Mouse (Mus musculus) hindbrain, embryonic 16.5 days (tissue): ENCODE data around the gene Rtbdn. TPM values are rescaled to one million over a fixed set of nuclear protein-coding genes. Genes with fewer than 3 reads are reported as not detected.

Experiments used
- ATAC-seq: fragments of 200-750 bp; cut with Nextera tagmentation; 2 replicates; pipeline ENCODE4 v1.8.0; 2017; ENCODE audit warnings: moderate TSS enrichment, moderate library complexity
- H3K27ac ChIP-seq: fragments of 300-500 bp; sonication (generic); 2 replicates; pipeline ENCODE4 v1.5.1; 2014; ENCODE audit warnings: low read depth, mild to moderate bottlenecking, control low read depth, low read length, moderate library complexity
- H3K27me3 ChIP-seq: fragments of 300-500 bp; sonication (generic); replicated peaks from 2 replicates; pipeline ENCODE4 v1.6.1; 2014; ENCODE audit warnings: low read length; ENCODE audit not compliant: control insufficient read depth, insufficient read depth
- H3K36me3 ChIP-seq: fragments of 300-500 bp; sonication (generic); 2 replicates; pipeline ENCODE4 v1.6.1; 2014; ENCODE audit warnings: mild to moderate bottlenecking, low read length, moderate library complexity, mixed read lengths; ENCODE audit not compliant: control insufficient read depth, insufficient read depth
- H3K4me1 ChIP-seq: fragments of 300-500 bp; sonication (generic); 2 replicates; pipeline ENCODE4 v1.6.1; 2014; ENCODE audit warnings: low read depth, low read length; ENCODE audit not compliant: control insufficient read depth, insufficient read depth
- H3K4me2 ChIP-seq: fragments of 300-500 bp; sonication (generic); 2 replicates; pipeline ENCODE4 v1.6.1; 2014; ENCODE audit warnings: mild to moderate bottlenecking, low read length, control low read depth, moderate library complexity
- H3K4me3 ChIP-seq: fragments of 300-500 bp; sonication (generic); 2 replicates; pipeline ENCODE4 v1.5.1; 2014; ENCODE audit warnings: mild to moderate bottlenecking, low read length, control low read depth, moderate library complexity
- H3K9ac ChIP-seq: fragments of 300-500 bp; sonication (generic); 2 replicates; pipeline ENCODE4 v1.6.1; 2014; ENCODE audit warnings: low read depth, mild to moderate bottlenecking, control low read depth, low read length, moderate library complexity
- H3K9me3 ChIP-seq: fragments of 300-500 bp; sonication (generic); 2 replicates; pipeline ENCODE4 v1.6.1; 2014; ENCODE audit warnings: mild to moderate bottlenecking, low read length, moderate library complexity; ENCODE audit not compliant: control insufficient read depth
- WGBS: fragments of 180-500 bp; shearing (Covaris S2); extraction: QIAGEN DNeasy Blood & Tissue Kit; methylation state at CpG from one replicate; pipeline ENCODE4 v1.1.7; 2014; 5-methylcytosine and 5-hydroxymethylcytosine counted together
- polyA plus RNA-seq: library from polyadenylated mRNA; unstranded; fragments of >200 nt; fragmentation: Nextera tagmentation; extraction: Ambion mirVana; gene quantifications from 2 replicates; pipeline ENCODE4 v1.2.1, GENCODE M21; 2015

The Rtbdn gene
- polyA plus RNA-seq, 1 experiment from 2014 or later = 3.0 TPM

DNA sequence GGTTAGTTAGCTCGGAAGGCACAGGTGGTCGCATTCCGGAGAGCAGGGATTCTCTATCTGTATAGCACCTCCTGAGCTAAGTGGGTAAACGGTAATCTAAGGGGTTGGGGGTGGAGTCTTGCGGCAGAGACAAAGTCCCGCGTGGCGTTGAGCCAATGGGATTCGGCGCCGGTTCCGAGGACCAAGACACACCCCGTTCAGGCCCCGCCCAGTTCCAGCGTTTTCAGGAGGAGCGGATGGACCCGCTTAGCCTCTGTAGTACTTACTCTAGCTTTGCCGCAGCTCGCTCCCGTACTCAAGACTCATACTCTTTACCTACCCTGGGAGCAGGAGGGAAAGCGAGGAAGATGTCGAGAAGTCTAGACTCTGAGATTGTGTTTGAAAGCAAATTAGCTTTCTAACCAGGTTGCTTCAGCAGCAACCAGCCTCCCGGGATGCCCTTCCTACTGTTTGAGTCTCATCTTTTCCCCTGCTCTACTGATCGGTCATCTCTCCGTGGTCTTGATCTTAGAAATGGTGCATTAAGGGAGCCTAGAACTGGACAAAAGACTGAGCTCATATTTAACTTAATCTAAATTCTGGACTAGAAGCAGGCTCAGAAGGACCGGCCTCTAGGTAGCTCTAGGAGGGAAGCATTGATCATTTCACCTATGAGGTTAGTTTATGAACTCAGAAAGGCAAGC lies 2.2 kb upstream of the Rtbdn start:
- Histone ChIP-seq H3K9me3 (no peaks in the 10 kb centered on the region), H3K4me3 (peak overlapping the region; percentile 77), H3K27ac (0 out of 2 replicates have a peak overlapping the region, but pooled peaks have one; percentile 2), H3K4me1 (peaks cover 17% of the 10 kb centered on the region), H3K9ac (peak overlapping the region; percentile 88), H3K27me3 (peaks cover 4% of the 10 kb centered on the region), H3K36me3 (no peaks in the 10 kb centered on the region), H3K4me2 (peak overlapping the region; percentile 84)
- WGBS = 2% methylated on average over 26 of the region's 26 CpGs
- ATAC-seq = peak; percentile 41

DNA sequence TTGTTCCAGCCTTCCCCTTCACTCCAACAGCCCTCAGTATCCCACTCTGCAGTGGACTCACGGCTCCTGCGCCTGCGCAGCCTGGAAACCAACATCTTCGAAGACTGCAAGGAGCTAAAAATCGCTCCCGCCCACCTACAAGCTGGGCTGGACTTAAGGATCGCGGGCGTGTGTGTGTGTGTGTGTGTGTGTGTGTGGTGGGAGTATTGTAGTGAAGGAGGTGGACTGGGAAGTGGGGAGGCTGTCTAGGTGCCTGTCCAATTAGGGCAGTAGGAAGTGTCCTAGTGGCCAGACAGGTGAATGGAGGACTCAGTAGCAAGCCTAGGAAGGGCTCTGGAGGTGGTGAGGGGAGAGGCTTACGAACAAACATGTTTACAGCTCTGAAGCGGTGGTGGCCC lies 1.6 kb upstream of the Rtbdn start:
- peak overlapping the region; percentile 77 for H3K4me3 ChIP-seq
- peaks cover 9% of the 10 kb centered on the region for H3K27me3 ChIP-seq
- peak overlapping the region; percentile 88 for H3K9ac ChIP-seq
- peak overlapping the region; percentile 89 for H3K27ac ChIP-seq
- 2% methylated on average over 11 of the region's 11 CpGs for WGBS
- H3K36me3 ChIP-seq = no peaks in the 10 kb centered on the region
- ATAC-seq = peak; percentile 67
- peak overlapping the region; percentile 84 for H3K4me2 ChIP-seq
- no peaks in the 10 kb centered on the region for H3K9me3 ChIP-seq
- peaks cover 17% of the 10 kb centered on the region for H3K4me1 ChIP-seq

- H3K36me3 ChIP-seq = no peaks in the 10 kb centered on the region
- H3K4me3 ChIP-seq = peak overlapping the region; percentile 77
- 0% methylated on average over 30 of the region's 67 CpGs for WGBS
- peak; percentile 62 for ATAC-seq
- H3K27ac ChIP-seq = peak overlapping the region; percentile 89
- H3K4me1 ChIP-seq = peaks cover 17% of the 10 kb centered on the region
- H3K9me3 ChIP-seq = no peaks in the 10 kb centered on the region
- H3K9ac ChIP-seq = peak overlapping the region; percentile 88
- H3K27me3 ChIP-seq = peaks cover 14% of the 10 kb centered on the region
- H3K4me2 ChIP-seq = peak overlapping the region; percentile 84
Observed at GRCm38 (mm10) chr8:84945633-84946527, 911 bp upstream of the Rtbdn start.

GRCm38 (mm10) chr8:84947241-84947545 lies 402 bp downstream of the Rtbdn start:
- WGBS = 15% methylated on average over 9 of the region's 9 CpGs
- Histone ChIP-seq H3K36me3 (no peaks in the 10 kb centered on the region), H3K4me2 (peak overlapping the region; percentile 84), H3K9me3 (no peaks in the 10 kb centered on the region), H3K27me3 (peaks cover 16% of the 10 kb centered on the region), H3K27ac (no peak overlapping the region), H3K9ac (no peak overlapping the region), H3K4me1 (peaks cover 17% of the 10 kb centered on the region), H3K4me3 (no peak overlapping the region; the same call in 1 of the 2 replicates)
- no peak for ATAC-seq

GRCm38 (mm10) chr8:84949753-84950152 lies 3.0 kb downstream of the Rtbdn start:
- ATAC-seq = no peak
- Histone ChIP-seq H3K4me1 (peaks cover 8% of the 10 kb centered on the region), H3K36me3 (no peaks in the 10 kb centered on the region), H3K27ac (no peak overlapping the region), H3K4me2 (no peak overlapping the region), H3K9ac (no peak overlapping the region), H3K9me3 (no peaks in the 10 kb centered on the region; the same call in 1 of the 2 replicates), H3K27me3 (peaks cover 19% of the 10 kb centered on the region), H3K4me3 (no peak overlapping the region)
- WGBS = 20% methylated on average over 12 of the region's 12 CpGs

DNA sequence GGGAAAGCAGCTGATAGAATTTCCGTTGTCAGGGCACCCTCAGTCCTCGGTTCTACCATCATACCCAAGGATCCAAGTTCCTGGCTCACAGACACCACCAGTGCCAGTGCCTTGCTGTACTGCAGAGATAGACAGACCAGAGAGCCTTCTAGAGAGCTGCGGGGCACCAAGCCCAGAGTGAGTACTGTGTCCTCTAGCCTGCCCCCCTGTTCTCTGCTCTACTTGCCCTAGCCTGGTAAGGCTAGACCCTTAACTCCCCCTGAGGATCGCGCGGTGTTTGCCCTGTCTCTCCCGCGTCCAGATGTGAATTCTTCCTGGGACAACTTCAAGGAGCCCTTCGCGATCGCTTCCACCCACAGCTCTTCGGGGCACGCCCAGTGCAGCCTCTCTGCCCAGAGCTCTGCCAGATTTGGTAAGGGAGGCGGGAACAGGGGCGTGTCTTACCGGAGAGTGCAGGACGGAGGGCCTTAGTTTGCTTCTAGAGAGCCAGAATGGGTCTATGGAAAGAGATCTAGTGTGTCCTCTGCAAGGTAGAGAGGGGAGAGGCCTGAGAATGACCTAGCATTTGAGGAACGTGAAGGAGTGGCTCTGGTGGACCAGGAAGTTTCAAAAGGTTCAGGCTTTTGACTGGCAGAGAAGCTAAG lies 5.9 kb downstream of the Rtbdn start:
- peaks cover 2% of the 10 kb centered on the region; the same call in 1 of the 2 replicates for H3K36me3 ChIP-seq
- no peak overlapping the region for H3K4me2 ChIP-seq
- no peak overlapping the region for H3K27ac ChIP-seq
- no peaks in the 10 kb centered on the region; the same call in 1 of the 2 replicates for H3K9me3 ChIP-seq
- ATAC-seq = no peak
- 7% methylated on average over 18 of the region's 18 CpGs for WGBS
- H3K27me3 ChIP-seq = peaks cover 19% of the 10 kb centered on the region
- no peak overlapping the region for H3K9ac ChIP-seq
- H3K4me3 ChIP-seq = no peak overlapping the region
- H3K4me1 ChIP-seq = no peaks in the 10 kb centered on the region

- 49% methylated on average over 2 of the region's 2 CpGs for WGBS
Observed at GRCm38 (mm10) chr8:84956768-84957167, 10.0 kb downstream of the Rtbdn start.

GRCm38 (mm10) chr8:84959811-84960210 lies 13.0 kb downstream of the Rtbdn start:
- Histone ChIP-seq H3K27me3 (no peaks in the 10 kb centered on the region), H3K27ac (no peak overlapping the region), H3K4me3 (no peak overlapping the region), H3K4me1 (peaks cover under 1% of the 10 kb centered on the region), H3K9me3 (no peaks in the 10 kb centered on the region), H3K4me2 (no peak overlapping the region), H3K36me3 (peaks cover 2% of the 10 kb centered on the region; the same call in 1 of the 2 replicates), H3K9ac (no peak overlapping the region)
- WGBS = 91% methylated on average over 7 of the region's 7 CpGs
- ATAC-seq = no peak

More at GRCm38 (mm10) chr8:84956768-84957167, 10.0 kb downstream of the Rtbdn start:
- Histone ChIP-seq H3K4me1 (no peaks in the 10 kb centered on the region), H3K36me3 (peaks cover 2% of the 10 kb centered on the region; the same call in 1 of the 2 replicates), H3K4me3 (no peak overlapping the region), H3K27ac (no peak overlapping the region), H3K9me3 (no peaks in the 10 kb centered on the region; the same call in 1 of the 2 replicates), H3K27me3 (peaks cover 5% of the 10 kb centered on the region; the same call in 1 of the 2 replicates), H3K4me2 (no peak overlapping the region), H3K9ac (no peak overlapping the region)
- ATAC-seq = no peak

DNA sequence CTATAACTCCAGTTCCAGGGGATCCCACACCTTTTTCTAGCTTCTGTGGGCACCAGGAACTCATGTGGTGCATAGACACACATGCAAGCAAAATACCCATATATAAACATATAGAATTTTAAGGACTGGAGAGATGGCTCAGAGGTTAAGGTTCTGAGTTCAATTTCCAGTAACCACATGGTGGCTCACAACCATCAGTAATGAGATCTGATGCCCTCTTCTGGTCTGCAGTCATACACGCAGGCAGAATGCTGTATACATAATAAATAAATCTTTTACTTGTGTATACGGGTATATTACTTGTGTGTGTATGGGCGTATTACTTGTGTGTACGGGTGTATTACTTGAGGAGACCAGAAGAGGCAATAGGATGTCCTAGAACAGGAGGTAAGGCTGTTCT lies 17.2 kb downstream of the Rtbdn start:
- Histone ChIP-seq H3K36me3 (no peaks in the 10 kb centered on the region), H3K4me3 (no peak overlapping the region), H3K4me1 (peaks cover 22% of the 10 kb centered on the region), H3K9ac (no peak overlapping the region), H3K9me3 (no peaks in the 10 kb centered on the region), H3K27ac (no peak overlapping the region), H3K4me2 (no peak overlapping the region), H3K27me3 (no peaks in the 10 kb centered on the region)
- WGBS = 86% methylated on average over 4 of the region's 4 CpGs
- no peak for ATAC-seq
